In the genomic region with DNA sequence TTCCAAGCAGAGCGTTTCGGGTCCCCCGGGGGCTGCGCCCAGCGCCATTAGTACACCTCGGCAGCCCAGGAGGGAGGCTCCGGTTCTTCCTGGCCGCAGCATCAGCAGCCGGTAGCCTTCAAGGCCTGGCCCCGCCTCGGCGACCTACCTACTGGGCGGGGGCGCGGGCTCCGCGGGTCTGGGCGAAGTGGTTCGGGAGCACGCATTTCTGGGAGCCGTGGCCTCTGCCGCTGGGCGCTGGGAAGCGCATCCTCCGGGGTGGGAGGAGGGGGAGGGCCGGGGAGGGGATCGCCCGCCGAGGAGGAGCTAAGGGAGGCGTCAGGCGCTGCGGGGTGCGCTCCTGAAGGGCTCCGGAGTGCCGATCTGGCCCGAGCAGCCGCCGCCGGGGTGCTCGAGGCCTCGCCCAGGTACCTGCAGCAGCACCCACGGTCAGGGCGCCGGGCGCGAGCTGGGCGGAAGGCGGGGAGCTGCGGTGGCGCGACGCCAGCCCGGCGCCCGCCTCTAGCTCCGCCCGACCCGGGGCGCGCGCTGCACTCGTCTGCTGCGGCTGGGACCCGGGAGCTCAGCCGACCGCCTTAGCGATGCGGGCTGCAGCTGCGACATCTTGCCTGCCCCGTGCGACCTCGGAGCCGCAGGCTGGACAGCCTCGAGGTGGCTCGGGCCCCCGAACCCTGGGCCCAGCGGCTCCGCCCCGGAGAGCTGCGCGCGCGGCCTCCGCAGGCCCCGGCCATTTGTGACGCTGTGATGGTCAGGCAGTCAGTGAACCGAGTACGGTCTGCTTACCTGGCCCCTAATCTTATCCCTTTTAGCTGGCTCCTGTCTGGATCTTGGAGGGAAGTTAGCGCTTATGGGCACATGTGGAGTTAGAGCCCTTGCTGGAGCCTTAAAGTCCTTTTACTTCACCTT, we compare ENCODE assay signal across 8 mouse cellular contexts. TPM values are rescaled to one million over a fixed set of nuclear protein-coding genes. Genes with fewer than 3 reads are reported as not detected.
DNase-seq lines count a peak whose midpoint lies in the region; ATAC-seq lines count a peak whose summit lies in the region.

A gene (minus strand): TSS at position 646 of the 906 bp plus-strand sequence.

- peak; percentile 60 to 61 for DNase-seq in CD8-positive naive resting alpha-beta T cell, adult 2 months (ENCODE audit: low read depth in 2 of 2, low spot score in 2 of 2)
- DNase-seq in kidney, postnatal 14 days: peak; percentile 90
- DNase-seq in neural tube, embryonic 11.5 days (ENCODE audit: low spot score): peak; percentile 83

- H3K9me3 ChIP-seq in heart, embryonic 14.5 days (ENCODE audit: control insufficient read depth, low read length): no peaks in the 10 kb centered on the region
- H3K9me3 ChIP-seq in liver, embryonic 15.5 days (replicated peaks): no peaks in the 10 kb centered on the region
- H3K9me3 ChIP-seq in neural tube, embryonic 11.5 days (ENCODE audit: control insufficient read depth, low read length): no peaks in the 10 kb centered on the region
- no peaks in the 10 kb centered on the region for H3K9me3 ChIP-seq in stomach, embryonic 16.5 days (replicated peaks; ENCODE audit: control insufficient read depth, low read length)

- peak within 1 kb of the TSS; percentile 90 for H3K9ac ChIP-seq in heart, embryonic 14.5 days (ENCODE audit: low read length)
- peak within 1 kb of the TSS; percentile 90 for H3K9ac ChIP-seq in liver, embryonic 15.5 days
- peak within 1 kb of the TSS; percentile 86 for H3K9ac ChIP-seq in neural tube, embryonic 11.5 days (ENCODE audit: low read length)
- peak within 1 kb of the TSS; percentile 92 for H3K9ac ChIP-seq in stomach, embryonic 16.5 days (ENCODE audit: low read length)

- peak within 1 kb of the TSS; percentile 99 for H3K4me3 ChIP-seq in brown adipose tissue, adult 24 weeks (ENCODE audit: insufficient read depth, low read depth, low read length)
- H3K4me3 ChIP-seq in heart, embryonic 14.5 days (ENCODE audit: control insufficient read depth in 1 of 2, insufficient read depth in 1 of 2, low read depth in 1 of 2, low read length in 2 of 2): peak within 1 kb of the TSS; percentile 90 to 93
- peak within 1 kb of the TSS; percentile 87 for H3K4me3 ChIP-seq in liver, embryonic 15.5 days (replicated peaks)
- peak within 1 kb of the TSS; percentile 58 for H3K4me3 ChIP-seq in neural tube, embryonic 11.5 days (ENCODE audit: low read depth, low read length)
- peak within 1 kb of the TSS; percentile 78 for H3K4me3 ChIP-seq in stomach, embryonic 16.5 days (replicated peaks; ENCODE audit: low read length)

- no peaks in the 10 kb centered on the region for H3K27me3 ChIP-seq in heart, embryonic 14.5 days (ENCODE audit: control insufficient read depth, insufficient read depth, low read length)
- H3K27me3 ChIP-seq in liver, embryonic 15.5 days: peaks cover under 1% of the 10 kb centered on the region; the same call in 1 of the 2 replicates
- no peaks in the 10 kb centered on the region for H3K27me3 ChIP-seq in neural tube, embryonic 11.5 days (ENCODE audit: control insufficient read depth, insufficient read depth, low read length)
- H3K27me3 ChIP-seq in stomach, embryonic 16.5 days (ENCODE audit: control insufficient read depth, insufficient read depth, low read length): no peaks in the 10 kb centered on the region

- H3K4me2 ChIP-seq in heart, embryonic 14.5 days (ENCODE audit: low read length): peak within 1 kb of the TSS; percentile 75
- H3K4me2 ChIP-seq in liver, embryonic 15.5 days: peak within 1 kb of the TSS; percentile 89
- peak within 1 kb of the TSS; percentile 43 for H3K4me2 ChIP-seq in neural tube, embryonic 11.5 days (ENCODE audit: low read depth)
- H3K4me2 ChIP-seq in stomach, embryonic 16.5 days (ENCODE audit: low read depth, low read length): peak within 1 kb of the TSS; percentile 71

- H3K27ac ChIP-seq in brown adipose tissue, adult 24 weeks (replicated peaks; ENCODE audit: low read depth, low read length): peak within 1 kb of the TSS; percentile 74
- peak within 1 kb of the TSS; percentile 93 to 96 for H3K27ac ChIP-seq in heart, embryonic 14.5 days (replicated peaks in 1 of 2; ENCODE audit: control insufficient read depth in 1 of 2, insufficient read depth in 1 of 2, low read depth in 2 of 2, low read length in 2 of 2)
- peak within 1 kb of the TSS; percentile 99 for H3K27ac ChIP-seq in liver, embryonic 15.5 days (replicated peaks)
- H3K27ac ChIP-seq in neural tube, embryonic 11.5 days (ENCODE audit: low read depth, low read length): peak within 1 kb of the TSS; percentile 89
- H3K27ac ChIP-seq in stomach, embryonic 16.5 days (ENCODE audit: low read length): peak within 1 kb of the TSS; percentile 95

- no peaks in the 10 kb centered on the region for H3K4me1 ChIP-seq in brown adipose tissue, adult 24 weeks (ENCODE audit: control insufficient read depth, insufficient read depth, insufficient read length, low read length)
- peaks cover 3 to 9% of the 10 kb centered on the region in 2 experiments; a peak in 2 of 4 replicates for H3K4me1 ChIP-seq in heart, embryonic 14.5 days (ENCODE audit: control insufficient read depth in 2 of 2, insufficient read depth in 2 of 2, low read length in 2 of 2)
- H3K4me1 ChIP-seq in liver, embryonic 15.5 days (replicated peaks): peaks cover 26% of the 10 kb centered on the region
- no peaks in the 10 kb centered on the region; the same call in 1 of the 2 replicates for H3K4me1 ChIP-seq in neural tube, embryonic 11.5 days (ENCODE audit: control insufficient read depth, insufficient read depth, low read length)
- H3K4me1 ChIP-seq in stomach, embryonic 16.5 days (ENCODE audit: control insufficient read depth, insufficient read depth, low read length): 0 out of 2 replicates have a peak, but pooled peaks cover 5% of the 10 kb centered on the region

- H3K36me3 ChIP-seq in heart, embryonic 14.5 days (ENCODE audit: control insufficient read depth, insufficient read depth, low read length): no peaks in the 10 kb centered on the region
- peaks cover 8% of the 10 kb centered on the region; the same call in 1 of the 2 replicates for H3K36me3 ChIP-seq in liver, embryonic 15.5 days (replicated peaks)
- no peaks in the 10 kb centered on the region for H3K36me3 ChIP-seq in neural tube, embryonic 11.5 days (ENCODE audit: control insufficient read depth, insufficient read depth, low read length)
- H3K36me3 ChIP-seq in stomach, embryonic 16.5 days (ENCODE audit: control insufficient read depth, insufficient read depth, low read length): no peaks in the 10 kb centered on the region

- WGBS in heart, embryonic 14.5 days: under 1% methylated on average over 82 of the region's 89 CpGs
- WGBS in liver, embryonic 15.5 days (ENCODE audit: insufficient replicate concordance): under 1% methylated on average over 89 of the region's 89 CpGs
- under 1% methylated on average over 70 of the region's 89 CpGs for WGBS in neural tube, embryonic 11.5 days
- WGBS in stomach, embryonic 16.5 days: under 1% methylated on average over 83 of the region's 89 CpGs

- ATAC-seq in erythroid progenitor cell, adult 5-6 weeks (replicated peaks; ENCODE audit: low FRiP score, poor library complexity, severe bottlenecking): peak; percentile 82
- peak; percentile 87 for ATAC-seq in heart, embryonic 14.5 days (ENCODE audit: insufficient number of reproducible peaks, insufficient read depth, low FRiP score, low read depth)
- peak; percentile 95 for ATAC-seq in liver, embryonic 15.5 days (ENCODE audit: insufficient read depth)
- peak; percentile 92 for ATAC-seq in neural tube, embryonic 11.5 days (ENCODE audit: insufficient read depth, low FRiP score, low TSS enrichment)
- peak; percentile 90 for ATAC-seq in stomach, embryonic 16.5 days (ENCODE audit: insufficient read depth, low FRiP score)

RNA-seq across cellular contexts. Expression of the gene that starts here (rescaled TPM):
- polyA plus RNA-seq in brown adipose tissue, adult 24 weeks (2012; ENCODE audit: insufficient read depth, insufficient read length, missing spikeins): 11.1 and 20.7 TPM in 2 replicates
- total RNA-seq in erythroid progenitor cell, adult 5-6 weeks (2015; ENCODE audit: low replicate concordance): 96.6 and 110 TPM in 2 replicates
- 168 and 170 TPM in 2 replicates for total RNA-seq in erythroid progenitor cell, adult 5-6 weeks (2017; ENCODE audit: low replicate concordance)
- polyA plus RNA-seq in heart, embryonic 14.5 days (2014; fragmentation: Nextera tagmentation; extraction: Ambion mirVana): 8.3 and 9.4 TPM in 2 replicates
- polyA plus RNA-seq in liver, embryonic 15.5 days (2015; fragmentation: Nextera tagmentation; extraction: Ambion mirVana): 10.2 and 12.2 TPM in 2 replicates
- polyA plus RNA-seq in neural tube, embryonic 11.5 days (2014; fragmentation: Nextera tagmentation; extraction: Ambion mirVana): 7.4 and 7.9 TPM in 2 replicates
- 9.6 and 11.9 TPM in 2 replicates for polyA plus RNA-seq in stomach, embryonic 16.5 days (2015; fragmentation: Nextera tagmentation; extraction: Ambion mirVana)

Comparison
In these comparisons a context has a peak if more than half of its experiments do, and no peak if none do; other contexts are left out.
1. Peak in every context shown above with its lines: DNase-seq, ATAC-seq, H3K4me3 ChIP-seq and H3K27ac ChIP-seq.